Mouse (Mus musculus) left cerebral cortex, postnatal 10 days (tissue): Measurements from ENCODE around the gene Cda. TPM values are rescaled to one million over a fixed set of nuclear protein-coding genes. Genes with fewer than 3 reads are reported as not detected.

Source experiments
- DNase-seq, 2 experiments: peaks; one replicate each; pipeline ENCODE4 v3.0.0; 2021 to 2022; ENCODE audit warnings: low spot score in 2 of 2, mixed read lengths in 1 of 2; ENCODE audit errors: extremely low spot score in 1 of 2
- intact Hi-C: fragments of 180-260 bp; cut with DNase I; formaldehyde crosslinking; loops from one replicate; pipeline ENCODE4 v1.15.1; 2025
- total RNA-seq, 2 experiments: library from RNA; stranded (reverse); gene quantifications; 2 replicates each; pipeline ENCODE4 v1.2.3; 2021

Cda gene
- total RNA-seq, 2 experiments from 2014 or later: 2.0 to 3.4 TPM

DNA sequence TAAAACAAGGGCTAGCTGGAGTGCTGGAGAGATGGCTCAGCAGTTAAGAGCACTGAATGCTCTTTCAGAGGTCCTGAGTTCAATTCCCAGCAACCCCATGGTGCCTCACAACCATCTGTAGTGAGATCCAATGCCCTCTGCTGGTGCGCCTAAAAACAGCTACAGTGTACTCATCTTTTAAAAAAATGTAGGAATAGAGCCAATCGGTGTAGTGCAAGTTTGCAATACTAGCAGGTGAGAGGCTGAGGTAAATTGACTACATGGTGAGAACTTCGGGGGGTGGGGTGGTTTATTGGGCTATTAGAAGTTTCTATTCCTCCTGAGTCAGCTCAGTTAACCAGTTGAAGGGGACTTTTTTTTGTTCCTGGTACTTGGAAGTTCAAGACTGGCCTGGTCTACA lies 7.3 kb upstream of the Cda start:
- intact Hi-C loops: loop anchor here (5.0 kb wide), 1 partner anchor 48 kb away; the partner anchor contains the start of gene Pink1
- DNase-seq: no peak

DNA sequence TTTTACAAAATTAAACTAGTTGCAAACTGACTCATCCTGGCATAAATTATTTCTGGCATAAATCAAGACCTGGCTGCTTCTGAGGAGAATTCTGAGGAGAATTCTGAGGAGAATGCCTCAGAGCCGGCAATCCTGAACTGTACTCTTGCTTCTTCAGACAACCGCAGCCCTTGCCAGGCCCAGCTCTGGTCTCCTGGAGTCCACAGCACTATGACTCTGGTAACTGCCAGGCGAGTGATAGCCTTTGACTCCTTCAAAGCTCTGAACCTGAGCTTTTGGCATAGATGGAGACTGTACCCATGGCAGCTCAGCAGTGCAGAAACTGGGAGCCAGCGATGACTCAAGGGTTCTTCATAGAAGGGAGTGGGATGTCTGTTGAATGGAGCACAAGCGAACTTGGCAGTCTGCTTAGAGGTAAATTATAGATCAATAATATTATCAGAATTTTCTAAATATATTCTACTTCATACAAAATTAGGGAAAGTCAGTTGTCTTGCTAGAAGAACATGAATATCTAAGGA lies 3.3 kb upstream of the Cda start:
- intact Hi-C loops: no loop called here
- no peak for DNase-seq

DNA sequence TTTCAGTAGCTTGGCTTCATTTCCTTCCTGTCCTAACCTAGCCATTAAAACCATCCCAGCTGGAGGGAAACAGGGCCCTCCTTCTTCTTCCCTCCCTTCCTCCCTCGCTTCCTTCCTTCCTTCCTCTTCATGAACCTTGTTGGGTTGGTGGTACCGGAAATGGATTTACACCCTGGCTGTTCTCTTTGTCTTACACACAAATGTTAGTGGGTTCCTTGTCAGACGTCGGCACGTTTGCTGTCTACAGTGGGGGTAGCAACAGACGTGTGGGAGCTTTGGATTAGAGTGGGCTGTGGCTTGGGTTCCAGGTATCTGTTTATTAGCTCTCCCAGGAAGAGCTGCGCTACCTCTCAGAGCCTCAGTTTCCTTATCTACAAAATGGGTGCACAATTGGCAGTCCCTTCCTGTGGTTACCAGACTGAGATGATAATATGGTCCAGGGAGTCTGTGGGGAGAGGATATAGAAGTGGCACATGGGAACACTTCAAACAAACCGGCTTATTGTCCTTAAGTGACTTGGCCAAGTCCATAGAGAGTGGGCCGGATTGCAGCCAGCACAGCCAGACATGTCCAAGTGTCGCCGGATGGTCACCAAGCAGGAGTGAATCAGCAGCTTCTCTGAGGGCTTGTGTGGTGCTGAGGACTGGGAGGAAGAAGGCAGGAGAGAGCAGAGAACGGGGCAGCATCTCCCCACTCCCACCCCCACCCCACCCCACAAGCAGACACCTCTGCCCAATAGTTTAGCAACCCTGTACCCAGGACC lies 887 bp upstream of the Cda start:
- intact Hi-C loops: no loop called here
- no peak for DNase-seq

DNA sequence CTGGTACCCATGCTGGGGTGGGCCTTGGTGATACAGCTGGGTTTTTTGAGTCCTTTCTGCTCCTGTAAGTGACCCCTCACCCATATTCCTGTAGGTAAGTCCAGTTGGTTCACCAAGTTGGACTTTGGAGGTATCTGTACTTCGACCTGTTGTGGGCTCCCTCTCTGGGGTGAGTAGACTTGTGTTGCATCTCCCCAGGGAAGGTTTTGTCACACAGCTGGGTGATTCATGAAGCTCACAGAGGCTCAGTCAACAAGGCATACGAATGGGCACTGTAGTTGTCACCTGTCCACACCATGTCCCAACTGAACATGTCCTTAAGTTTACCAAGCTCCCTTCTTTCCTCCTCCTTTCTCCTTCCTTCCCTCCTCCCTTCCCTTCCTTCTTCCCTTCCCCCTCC lies 1.2 kb downstream of the Cda start:
- no peak for DNase-seq
- intact Hi-C loops: no loop called here

DNA sequence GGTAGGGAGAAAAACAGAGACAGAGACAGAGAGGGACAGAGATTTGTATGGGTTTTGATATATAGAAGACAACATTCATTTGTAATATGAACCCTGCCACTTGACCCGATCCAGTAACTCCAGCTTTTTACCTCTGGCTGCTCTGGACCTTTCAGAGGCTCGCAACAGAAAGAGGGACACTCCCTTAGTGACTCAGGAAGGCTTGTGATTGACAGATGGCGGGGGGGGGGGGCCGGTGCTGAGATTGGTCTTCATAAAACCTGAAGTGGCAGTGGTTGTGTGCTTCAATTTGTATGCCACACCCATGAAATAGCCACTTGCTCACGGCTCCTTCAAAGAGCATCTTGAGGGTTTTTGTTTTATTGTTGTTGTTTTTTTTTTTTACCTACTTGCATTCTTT lies 4.3 kb downstream of the Cda start:
- no peak for DNase-seq
- intact Hi-C loops: no loop called here

DNA sequence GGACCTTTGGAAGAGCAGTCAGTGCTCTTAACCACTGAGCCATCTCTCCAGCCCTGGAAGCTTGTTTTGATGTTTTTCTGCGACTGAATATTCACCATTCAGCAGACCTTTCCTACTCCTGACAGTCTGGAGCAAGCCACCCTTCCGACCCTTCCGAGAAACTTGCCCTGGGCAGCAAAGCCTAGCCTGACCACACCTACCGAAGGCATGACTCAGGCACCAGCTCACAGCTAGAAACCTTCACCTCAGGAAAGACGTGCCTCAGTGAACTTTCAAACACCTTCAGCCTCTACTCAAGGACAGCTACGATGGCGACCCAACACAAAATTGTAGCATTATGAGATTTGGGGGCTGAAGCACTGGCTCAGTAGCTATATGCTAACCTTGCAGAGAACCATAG lies 4.9 kb downstream of the Cda start:
- intact Hi-C loops: no loop called here
- DNase-seq: no peak

DNA sequence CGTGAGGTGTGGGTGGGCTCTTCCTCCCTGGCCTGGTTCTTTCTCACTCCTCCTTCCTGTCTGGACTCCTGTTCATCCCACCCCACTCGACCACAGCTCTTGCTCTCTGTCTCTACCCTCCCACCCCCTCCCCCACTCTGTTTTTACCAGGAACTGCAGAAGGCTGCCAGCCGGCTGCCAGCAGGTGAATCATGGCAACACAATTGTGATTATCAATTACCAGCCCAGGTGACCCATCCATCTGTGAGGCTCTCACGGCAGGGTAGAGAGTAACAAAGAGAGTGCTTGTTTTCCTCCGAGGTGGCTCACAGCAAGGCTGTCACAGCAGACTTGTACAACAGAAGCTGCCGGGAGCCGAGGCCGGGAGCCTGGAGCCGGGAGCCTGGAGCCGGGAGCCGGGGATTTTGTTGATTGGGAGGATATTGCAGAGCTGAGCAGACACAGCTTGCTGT lies 6.4 kb downstream of the Cda start:
- DNase-seq: no peak
- intact Hi-C loops: no loop called here

DNA sequence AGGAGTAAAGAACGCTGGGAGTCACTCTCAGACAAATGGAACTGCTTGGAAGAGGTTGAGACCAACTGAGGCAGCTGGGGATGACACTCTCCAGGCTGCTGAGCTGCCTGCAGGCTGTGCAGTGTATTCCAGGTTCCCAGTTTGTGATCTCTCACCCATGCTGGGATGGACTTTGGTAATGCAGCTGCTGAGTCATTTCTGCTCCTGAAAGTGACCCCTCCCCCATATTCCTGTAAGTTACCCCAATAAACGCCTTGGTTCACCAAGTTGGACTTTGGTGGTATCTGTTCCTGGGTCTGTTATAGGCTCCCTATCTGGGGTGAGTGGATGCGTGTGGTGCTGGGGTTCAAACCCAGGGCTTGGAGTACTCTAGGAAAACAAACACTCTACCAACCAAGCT lies 9.6 kb downstream of the Cda start:
- intact Hi-C loops: no loop called here

DNA sequence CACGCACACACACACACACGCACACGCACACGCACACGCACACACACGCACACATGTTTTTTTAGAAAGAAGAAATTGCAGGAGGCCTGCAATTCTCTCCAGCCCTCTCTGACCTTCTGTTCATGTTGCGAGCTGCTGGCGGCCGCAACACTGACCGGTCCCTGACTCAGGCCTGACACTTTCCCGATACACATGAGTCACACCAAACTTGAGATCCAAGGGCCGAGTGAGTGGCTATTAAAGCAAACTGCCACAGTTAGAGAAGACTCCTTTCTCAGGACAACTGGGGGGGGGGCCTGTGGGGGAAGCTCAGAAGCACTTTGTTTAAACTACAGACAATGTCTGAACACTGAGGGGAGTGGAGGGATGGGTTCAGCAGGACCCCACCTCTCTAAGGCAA lies 11.2 kb downstream of the Cda start:
- no peak for DNase-seq
- intact Hi-C loops: no loop called here

More for the DNA sequence above, 9.6 kb downstream of the Cda start:
- no peak for DNase-seq

DNA sequence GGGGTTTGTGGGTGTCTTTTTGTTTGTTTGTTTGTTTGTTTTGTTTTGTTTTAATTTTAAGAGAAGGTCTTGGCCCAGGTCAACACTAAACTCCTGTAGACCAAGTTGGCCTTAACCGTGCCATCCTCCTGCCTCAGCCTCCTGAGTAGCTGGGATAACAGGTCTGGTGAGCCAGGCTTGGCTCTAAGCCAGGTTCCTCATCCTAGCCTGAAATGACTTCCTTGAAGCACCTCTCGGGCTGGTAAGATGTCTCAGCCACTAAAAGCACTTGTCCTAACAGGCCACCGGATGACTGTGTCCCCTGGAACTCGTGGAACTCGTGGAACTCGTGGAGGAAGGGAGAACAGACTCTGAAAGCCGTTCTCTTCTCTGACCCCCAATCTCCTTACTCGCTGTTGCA lies 11.7 kb downstream of the Cda start:
- intact Hi-C loops: no loop called here
- no peak for DNase-seq

DNA sequence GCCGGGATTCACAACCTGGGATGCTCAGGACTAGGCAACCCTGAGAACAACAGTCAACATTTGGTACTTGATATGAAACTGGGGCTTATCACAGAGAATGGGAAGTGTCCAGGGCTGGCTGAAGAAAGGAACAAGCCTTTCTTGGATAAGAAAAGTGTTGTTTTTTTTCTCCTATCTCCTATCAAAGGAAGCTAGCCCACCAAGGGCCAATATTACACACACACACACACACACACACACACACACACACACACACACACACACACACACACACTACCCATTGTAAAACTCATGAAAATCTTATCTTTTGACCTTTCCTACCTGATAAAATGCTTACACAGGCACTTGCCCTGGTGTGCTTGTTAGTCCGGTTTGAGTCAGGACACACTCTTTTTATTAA lies 12.3 kb downstream of the Cda start:
- intact Hi-C loops: no loop called here
- DNase-seq: no peak

DNA sequence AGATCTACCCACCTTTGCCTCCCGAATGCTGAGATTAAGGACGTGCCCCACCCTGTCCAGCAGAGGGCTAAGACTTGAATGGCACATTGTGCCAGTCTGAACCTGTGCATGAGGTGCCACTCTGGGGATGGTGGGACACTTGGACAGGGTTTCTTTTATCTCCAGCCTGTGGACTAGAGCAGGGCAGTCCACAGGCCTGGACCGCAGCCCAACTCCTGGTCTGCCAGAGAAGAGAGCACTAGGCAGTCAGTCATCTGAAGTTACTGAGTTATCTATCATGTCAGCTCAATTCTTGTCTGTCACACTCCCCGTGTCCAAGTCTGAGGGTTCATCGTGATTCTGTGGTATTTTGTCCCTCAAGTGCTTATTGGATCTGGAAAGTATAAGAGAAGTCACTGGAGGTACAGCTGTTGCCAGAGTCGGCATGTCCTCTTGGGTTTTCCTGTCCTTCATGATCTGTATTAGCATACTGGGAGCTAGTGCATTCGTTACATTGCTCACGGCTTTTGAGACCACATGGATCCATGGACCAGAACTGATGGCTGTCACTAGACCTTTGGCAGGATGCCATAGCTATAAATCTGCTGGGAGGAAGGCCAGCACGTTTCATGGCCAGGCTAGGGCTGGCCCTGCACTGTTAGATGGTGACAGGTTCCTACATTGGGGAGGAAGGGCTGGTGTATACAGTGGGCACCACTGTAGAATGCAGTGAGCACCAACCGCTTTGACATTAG lies 14.2 kb downstream of the Cda start:
- intact Hi-C loops: no loop called here
- DNase-seq: no peak

DNA sequence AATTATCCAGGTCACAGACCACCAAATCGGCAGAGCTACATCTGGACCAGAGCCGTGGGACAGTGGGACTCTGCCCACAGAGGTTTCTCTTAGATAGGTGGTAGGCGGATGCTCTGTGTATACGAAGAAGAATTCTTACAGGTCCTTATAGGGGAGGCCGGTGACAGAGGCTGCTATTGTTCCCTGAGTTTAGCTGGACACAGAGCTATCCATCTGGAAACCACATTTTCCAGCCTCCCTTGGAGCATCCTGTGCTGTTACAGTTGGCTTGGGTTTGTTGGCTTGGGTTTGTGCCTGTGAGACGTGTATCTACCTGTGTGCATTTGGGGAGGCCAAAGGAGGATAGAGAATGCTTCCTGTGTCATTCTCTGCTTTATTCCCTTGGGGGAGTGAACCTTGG lies 15.1 kb downstream of the Cda start:
- DNase-seq: no peak
- intact Hi-C loops: no loop called here

DNA sequence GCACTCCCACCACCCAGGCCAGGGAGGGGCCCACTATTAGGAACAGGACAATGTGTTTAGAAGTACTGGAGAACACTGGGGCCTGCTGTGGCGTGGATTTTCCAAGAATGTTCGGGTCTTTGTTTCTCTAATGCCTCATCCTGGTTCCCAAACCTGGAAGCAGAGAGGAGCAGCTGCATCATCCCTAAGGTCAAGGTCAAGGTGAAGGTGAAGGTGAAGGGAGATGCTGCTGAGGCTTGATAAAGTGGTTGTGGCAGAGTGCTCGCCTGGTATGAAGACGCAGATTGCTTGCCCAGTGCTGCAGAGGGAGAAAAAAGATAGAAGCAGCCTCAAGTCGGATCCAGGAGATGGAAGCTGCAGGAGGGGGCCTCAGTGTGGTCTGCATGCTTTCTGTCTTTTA lies 16.0 kb downstream of the Cda start:
- intact Hi-C loops: no loop called here
- no peak for DNase-seq

DNA sequence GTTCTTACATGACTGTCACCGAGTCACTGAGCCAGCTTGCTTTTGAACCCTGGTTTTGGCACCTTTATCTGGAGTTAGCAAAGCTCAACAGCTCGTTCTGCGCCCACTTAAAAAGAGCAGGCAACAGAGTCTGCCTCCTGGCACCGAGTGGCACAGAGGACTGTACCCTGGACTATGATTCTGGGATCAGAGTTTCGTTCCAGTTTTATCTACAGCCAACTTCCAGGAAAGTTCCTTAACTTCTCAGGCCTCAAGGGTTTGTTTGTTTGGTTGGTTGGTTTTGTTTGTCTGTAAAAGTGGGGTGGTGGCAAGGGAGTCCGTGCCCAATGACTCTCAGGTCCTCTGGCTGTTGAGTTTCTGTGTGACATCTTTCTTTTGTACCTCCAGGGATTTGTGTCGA lies 19.1 kb downstream of the Cda start:
- DNase-seq: no peak
- intact Hi-C loops: no loop called here

DNA sequence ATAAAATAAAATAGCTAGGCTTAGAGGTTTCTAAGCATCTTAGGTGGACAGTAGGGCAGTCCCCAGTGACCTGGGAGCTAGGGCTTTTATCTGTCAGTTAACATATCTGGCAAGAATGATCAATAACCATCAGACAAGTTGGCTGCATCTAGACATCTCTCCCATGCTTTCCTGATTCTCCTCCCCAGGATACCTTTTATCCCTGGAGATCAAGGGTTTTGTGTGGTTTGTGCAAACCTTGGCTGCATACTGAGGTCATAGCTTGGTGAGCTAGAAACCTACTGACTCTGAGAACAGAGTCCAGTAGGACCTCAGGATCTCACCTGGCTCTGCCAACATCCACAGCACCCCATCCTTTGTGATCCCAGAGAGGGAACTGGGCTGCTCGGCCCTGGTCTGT lies 20.5 kb downstream of the Cda start:
- no peak for DNase-seq
- intact Hi-C loops: no loop called here

DNA sequence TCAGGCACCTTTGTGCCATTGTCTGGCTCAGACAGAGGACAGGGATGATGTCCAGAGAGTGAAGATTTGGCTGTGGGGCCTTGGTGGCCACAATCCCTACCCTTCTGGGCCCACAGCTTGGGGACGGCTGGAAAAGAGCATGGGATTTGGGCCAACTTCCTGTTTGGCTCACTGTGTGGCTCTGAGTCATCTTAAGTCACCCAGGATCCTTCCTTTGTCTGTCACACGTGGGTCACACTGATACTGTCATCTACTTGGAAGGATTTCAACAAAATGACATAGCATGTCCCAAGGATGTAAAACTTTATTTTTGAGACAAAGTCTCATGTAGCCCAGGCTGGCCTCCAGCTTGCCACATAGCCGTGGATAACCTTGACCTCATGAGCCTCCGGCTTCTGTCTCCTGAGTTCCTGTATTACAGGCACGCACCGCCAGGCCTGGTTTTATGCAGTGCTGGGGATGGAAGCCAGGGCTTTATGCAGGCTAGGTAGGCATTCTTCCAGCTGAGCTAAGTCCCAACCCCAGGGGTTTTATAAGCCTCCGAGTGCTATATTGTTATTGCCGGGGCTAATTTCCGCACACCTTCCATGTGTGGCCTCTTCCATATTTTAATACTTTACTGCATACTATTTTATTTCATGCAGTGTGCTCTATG lies 22.8 kb downstream of the Cda start:
- intact Hi-C loops: no loop called here
- no peak for DNase-seq

DNA sequence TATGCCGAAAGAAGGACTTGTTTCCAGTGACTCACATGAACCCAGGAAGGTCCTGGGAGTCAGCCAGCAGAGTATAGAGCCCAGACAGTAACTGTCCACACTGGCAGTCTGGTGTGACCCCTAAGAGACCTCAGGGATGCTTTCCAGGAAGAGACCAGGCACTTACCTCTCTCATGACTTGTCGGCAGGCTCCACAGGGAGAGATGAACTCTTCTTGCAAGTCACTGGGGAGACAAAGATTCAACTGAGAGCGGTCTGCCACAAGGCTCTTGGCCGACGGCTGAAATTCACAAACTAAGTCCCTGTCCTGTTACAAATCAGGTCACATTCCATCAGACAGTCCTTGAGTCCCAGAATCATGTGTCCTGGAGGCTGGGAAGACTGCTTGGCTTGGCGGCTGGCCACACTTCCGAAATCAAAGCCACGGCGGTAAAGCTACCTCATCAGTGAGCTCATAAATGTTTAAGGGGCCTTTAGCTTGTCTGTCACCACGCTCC lies 24.4 kb downstream of the Cda start:
- intact Hi-C loops: no loop called here
- DNase-seq: peak in 1 of 2 experiments; percentile 57

DNA sequence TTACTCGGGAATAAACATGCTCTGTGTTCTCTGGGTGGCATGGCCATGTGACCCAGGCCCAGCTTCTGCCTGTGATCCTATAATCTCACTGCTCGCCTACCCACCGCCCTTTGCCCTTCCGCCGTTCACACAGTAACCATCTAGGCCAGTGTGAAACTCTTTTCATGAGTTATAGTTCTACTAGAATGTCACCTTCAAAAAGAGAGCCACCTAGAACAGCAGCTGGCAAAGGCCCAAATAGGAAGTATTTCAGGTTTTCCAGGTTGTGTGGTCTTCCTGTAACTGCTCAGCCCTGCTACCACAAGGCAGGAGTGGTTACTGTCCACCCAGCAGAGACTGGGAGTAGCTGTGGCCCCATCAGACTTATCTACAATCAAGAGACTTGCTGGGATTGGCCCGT lies 25.0 kb downstream of the Cda start:
- no peak for DNase-seq
- intact Hi-C loops: no loop called here

DNA sequence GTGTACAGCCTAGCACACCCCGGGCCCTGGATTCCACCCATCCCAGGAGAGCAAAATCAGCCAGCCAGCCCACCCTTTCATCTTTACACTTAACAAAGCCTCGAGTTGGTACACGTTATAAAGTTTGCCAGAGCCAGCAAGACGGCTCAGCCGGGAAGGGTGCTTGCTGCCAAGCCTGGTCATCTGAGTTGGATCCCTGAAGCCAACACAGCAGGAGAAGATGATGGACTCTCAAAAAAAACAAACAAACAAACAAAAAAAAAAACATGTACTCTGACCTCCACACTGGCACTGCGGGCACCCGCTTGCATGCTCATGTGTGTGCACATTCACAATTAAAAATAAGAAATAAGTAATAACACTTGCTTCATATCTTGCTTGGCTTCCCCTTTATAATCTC lies 25.7 kb downstream of the Cda start:
- intact Hi-C loops: no loop called here
- DNase-seq: no peak
